Mouse (Mus musculus): Measurements from ENCODE around the gene Cel.

The Cel gene

DNA sequence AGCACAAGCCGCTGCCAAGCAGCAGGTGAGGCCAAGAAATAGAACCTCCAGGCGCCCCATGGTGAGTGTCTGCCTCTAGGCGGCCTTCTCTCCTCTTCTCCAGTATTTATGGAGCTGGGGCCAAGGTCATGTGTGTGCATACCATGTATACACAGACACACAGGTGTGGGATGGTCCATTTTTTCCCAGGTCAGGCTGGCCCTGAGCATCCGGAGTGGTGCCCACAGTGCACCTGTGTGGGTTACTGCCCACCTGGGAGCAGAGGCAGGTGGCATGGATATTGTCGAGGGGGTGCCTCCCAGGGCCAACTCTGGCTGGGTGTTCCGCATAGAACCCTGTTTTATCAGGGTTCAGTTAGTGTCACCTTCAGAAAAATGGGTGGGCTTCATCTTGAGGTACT is at the start of gene Cel:
Gene Cel, minus strand, starts transcription at position 101 of the 400 bp plus-strand sequence.
- DNase-seq (ENCODE audit: extremely low read depth, insufficient read length, low spot score), result no peak

DNA sequence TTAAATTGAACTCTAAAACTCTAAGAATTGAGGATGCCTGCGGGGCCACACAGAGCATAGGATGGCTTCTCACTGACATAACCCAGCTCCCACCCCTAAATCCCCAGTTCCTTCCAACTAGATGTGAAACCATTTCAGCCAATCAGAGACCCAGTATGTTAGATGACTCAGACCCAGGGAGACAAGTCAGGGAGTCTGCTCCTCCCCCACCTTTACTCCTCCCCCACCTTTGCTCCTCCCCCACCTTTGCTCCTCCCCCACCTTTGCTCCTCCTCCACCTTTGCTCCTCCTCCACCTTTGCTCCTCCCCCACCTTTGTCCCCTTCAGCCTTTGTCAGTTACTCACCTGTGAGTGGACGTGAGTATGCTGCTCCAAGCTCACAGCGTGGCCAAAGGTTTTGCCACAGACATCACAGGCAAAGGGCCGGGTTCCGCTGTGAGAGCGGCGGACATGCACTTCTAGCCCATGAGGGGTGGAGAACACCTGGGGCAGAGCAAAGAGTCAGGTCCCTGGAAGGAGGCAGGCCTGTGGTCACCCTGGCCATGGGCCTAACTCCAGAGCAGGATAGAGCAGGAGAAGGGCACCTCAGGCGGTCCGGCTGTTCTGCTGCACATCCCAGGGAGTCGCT is 49.3 kb upstream of the Cel start:
- DNase-seq (ENCODE audit: extremely low read depth, insufficient read length, low spot score), result no peak

GRCm38 (mm10) chr2:28611407-28611787 is 48.2 kb upstream of the Cel start:
- no peak for DNase-seq (ENCODE audit: extremely low read depth, insufficient read length, low spot score)

- DNase-seq (ENCODE audit: extremely low read depth, insufficient read length, low spot score), result no peak
Measured at GRCm38 (mm10) chr2:28610716-28611406, 47.7 kb upstream of the Cel start.

DNA sequence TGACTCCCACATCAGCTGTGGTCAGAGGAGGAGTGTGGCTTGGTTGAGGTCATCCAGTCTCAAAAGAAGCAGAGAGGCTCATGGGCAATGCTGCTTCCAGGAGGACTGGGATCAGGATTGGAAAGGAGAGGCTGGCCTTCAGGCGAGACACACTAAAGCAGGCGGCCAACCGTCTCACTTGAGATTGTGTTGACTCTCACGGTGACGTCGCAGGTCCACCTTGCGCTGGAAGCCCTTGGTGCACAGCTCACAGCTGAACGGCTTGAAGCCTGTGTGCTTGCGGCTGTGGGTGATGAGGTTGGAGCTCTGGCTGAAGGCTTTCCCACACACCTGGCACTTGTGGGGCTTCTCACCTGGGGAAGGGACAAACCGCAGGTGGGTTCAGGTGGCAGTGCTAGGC is 46.6 kb upstream of the Cel start:
- no peak for DNase-seq (ENCODE audit: extremely low read depth, insufficient read length, low spot score)

DNA sequence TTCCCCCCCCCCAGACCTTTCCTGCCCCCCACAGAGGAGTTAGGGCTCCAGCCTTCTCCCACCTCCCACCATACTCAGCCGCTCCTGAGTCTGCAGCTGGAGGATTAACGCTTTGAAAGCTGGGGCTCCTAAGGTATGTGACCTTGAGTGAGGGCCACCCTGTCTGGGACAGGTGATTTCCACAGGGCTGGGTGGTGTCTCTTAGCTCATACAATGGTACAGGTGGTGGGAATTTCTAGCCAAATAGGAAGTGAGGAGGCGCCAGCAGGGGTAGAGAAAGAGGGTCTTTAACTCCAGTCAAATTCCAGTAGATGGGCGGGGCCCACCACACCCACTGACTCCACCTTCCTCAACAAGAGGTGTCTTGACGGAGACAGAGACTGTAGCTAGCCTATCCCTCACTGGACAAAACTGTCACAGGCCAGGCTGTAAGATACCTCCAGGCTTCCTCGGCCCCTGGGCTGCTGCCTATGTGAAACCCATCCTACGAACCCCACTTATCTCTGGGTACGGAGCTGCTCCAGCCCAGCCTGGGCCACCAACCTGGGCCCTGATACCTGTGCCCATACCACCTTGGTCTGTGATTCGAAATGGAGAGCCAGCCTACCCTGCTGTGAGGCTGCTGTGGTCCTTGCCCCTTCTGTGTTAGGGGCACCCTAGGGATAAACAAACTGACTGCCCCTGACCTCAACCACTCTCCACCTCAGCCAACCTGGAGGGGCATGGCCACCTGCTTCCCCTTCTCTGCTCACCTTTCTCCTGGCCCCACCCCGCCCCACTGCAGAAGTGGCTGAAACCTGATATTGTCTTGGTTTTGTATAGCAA is 44.4 kb upstream of the Cel start:
- DNase-seq (ENCODE audit: extremely low read depth, insufficient read length, low spot score), result no peak

GRCm38 (mm10) chr2:28606601-28607340 is 43.6 kb upstream of the Cel start:
- DNase-seq (ENCODE audit: extremely low read depth, insufficient read length, low spot score), result no peak

- no peak for DNase-seq (ENCODE audit: extremely low read depth, insufficient read length, low spot score)
Measured at GRCm38 (mm10) chr2:28605789-28606541, 42.8 kb upstream of the Cel start.

DNA sequence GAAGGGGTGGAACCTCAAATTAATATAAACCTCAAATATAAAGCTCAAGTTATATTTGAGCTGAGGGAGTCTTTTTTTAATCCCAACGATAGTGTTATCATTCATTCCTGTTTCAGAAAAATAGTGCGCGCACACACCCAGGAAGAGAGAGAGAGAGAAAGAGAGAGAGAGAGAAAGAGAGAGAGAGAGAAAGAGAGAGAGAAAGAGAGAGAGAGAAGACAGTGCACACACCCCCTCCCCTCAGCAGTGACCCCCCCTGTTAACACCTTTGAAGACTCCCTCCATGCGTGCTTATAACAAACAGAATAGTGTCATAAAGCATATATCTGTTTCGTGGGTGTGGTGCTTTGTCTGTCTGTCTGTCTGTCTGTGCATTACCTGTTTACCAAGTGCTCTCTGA is 40.3 kb upstream of the Cel start:
- no peak for DNase-seq (ENCODE audit: extremely low read depth, insufficient read length, low spot score)

GRCm38 (mm10) chr2:28601720-28602590 is 38.8 kb upstream of the Cel start:
- DNase-seq (ENCODE audit: extremely low read depth, insufficient read length, low spot score), result no peak

DNA sequence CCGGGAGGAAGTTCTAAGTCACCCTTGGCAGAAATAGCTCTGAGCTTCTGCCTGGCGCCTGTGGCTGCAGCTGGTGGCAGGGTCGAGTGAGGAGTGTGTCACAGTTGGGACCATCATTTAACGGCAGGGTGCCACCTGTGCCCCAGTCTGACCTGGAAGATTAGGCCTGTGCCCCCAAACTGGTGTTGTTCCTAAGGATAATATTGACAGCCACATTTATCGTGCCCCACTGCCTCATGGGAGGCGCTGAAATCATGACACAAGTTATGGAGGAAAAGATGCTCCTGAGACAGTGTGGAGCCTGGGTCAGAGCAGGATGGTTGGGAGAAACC is 36.3 kb upstream of the Cel start:
- no peak for DNase-seq (ENCODE audit: extremely low read depth, insufficient read length, low spot score)

- DNase-seq (ENCODE audit: extremely low read depth, insufficient read length, low spot score), result no peak
Measured at GRCm38 (mm10) chr2:28598692-28599568, 35.7 kb upstream of the Cel start.

DNA sequence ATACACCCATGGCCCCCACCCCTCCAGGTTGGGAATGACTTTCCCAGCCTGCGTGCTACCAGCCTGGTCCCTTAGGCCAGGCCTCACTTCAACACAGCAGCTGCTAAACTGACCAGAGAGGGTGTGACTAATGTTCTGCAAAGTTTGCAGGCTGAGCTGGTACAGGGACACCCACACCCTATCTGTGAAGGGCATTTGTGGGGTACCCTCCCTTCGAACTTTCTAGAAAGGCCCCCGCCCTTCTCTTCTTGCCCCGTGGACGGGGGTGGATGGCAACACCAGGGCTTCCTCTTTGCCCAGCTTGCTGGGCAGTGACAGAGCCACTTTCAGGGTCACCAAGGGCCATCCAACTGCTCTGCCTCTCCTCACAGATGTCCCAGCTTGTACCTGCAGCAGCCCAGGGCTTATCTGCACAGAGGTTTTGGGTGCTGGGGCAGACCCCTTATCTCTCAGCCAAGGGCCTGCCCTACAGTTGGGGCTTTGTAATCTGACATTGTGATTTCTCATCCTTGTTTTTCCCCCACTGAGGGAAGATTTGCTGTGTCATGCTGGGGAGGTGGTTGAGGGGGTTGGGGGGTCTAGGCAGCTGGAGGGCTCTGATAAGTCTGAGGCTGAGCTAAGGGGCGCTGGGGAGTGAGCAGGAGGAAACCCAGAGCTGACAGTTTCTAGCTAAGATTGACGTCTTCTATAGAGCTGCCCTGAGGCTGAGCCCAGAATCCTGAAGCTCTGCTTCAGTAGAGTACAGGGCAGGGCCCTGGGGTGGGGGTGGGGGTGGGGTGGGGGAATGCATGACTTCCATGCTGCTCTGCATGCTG is 34.7 kb upstream of the Cel start:
- DNase-seq (ENCODE audit: extremely low read depth, insufficient read length, low spot score), result no peak

- no peak for DNase-seq (ENCODE audit: extremely low read depth, insufficient read length, low spot score)
Measured at GRCm38 (mm10) chr2:28596998-28597397, 33.8 kb upstream of the Cel start.

GRCm38 (mm10) chr2:28596021-28596420 is 32.8 kb upstream of the Cel start:
- DNase-seq (ENCODE audit: extremely low read depth, insufficient read length, low spot score), result no peak

DNA sequence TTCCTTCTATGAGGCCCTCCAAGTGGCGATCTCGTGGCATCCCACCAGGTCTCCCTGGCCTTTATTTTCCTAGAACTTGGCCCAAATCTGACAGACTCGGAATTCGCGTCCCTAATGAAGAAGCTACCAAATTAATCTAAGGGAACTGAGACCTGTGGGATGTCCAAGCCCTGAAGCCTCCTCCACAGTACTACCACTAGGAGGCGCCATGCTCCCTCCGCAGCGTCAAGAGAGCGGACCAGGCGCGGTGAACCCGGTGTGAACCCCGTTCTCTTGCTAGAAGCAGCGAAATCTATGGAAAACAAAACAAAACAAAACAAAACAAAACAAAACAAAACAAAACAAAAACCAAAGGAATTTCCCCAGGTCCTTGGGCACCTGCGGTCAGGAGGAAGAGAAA is 29.6 kb upstream of the Cel start:
- no peak for DNase-seq (ENCODE audit: extremely low read depth, insufficient read length, low spot score)

DNA sequence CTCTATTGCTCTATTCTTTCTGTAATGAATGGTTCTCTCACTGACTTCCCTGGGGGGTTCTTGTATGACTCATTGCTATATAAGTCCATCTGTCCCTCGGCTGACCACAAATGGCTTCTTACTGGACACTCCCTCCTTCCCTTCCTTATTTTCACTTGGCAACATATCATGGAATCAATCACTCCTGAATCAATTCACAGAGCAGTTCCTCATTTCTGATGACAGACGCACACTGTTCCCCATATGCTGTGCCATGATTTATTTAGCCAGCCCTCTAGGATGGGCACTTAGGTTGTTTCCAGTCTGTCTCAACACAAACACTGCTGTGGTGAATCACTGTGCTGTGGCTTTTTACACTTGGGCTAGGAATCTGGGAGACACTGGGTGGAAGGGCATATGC is 28.3 kb upstream of the Cel start:
- peak; percentile 82 for DNase-seq (ENCODE audit: extremely low read depth, insufficient read length, low spot score)

DNA sequence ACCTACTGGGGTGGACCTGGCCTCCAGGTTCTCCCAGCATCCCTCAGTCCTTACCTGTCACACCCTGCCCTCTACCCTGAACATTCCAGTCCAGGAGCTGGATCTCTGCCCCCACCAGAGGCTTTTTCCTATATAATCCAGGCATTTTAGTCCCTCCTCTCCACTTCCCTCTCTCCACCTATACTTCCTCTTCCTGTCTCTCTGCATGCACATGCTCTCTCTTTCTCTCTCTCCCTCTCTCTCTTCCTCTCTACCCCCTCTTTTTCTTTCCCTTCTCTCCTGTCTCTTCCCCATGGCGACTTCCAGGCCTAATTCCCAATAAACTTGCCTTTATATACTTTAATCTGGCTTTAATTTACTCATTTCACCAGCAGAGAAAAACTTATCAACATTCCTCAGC is 25.4 kb upstream of the Cel start:
- DNase-seq (ENCODE audit: extremely low read depth, insufficient read length, low spot score), result no peak

All from 3134 (cell line).